Mouse (Mus musculus) B cell, adult 2 months (primary cell): ENCODE data around the gene Cntnap1.
"Not testable (repeated sequence)": the region's sequence is repeated elsewhere in the genome, so short reads cannot be mapped to it uniquely, and the experiment has no call there.

Experiments
- DNase-seq, 2 experiments: peaks; one replicate each; pipeline ENCODE4 v3.0.0; 2022

The Cntnap1 gene

GRCm38 (mm10) chr11:101151063-101151462 lies 19.3 kb upstream of the Cntnap1 start:
- DNase-seq: no peak

- no peak for DNase-seq
These were observed 17.5 kb upstream of the Cntnap1 start for GRCm38 (mm10) chr11:101152825-101153224.

- no peak for DNase-seq
These were observed 15.7 kb upstream of the Cntnap1 start for GRCm38 (mm10) chr11:101154648-101155047.

GRCm38 (mm10) chr11:101155151-101155550 lies 15.2 kb upstream of the Cntnap1 start:
- no peak for DNase-seq

GRCm38 (mm10) chr11:101155728-101156371 lies 14.5 kb upstream of the Cntnap1 start, which contains the start of gene Tubg2:
TSS of gene Tubg2 (plus strand) at chr11:101155907.
- peak; percentile 68 to 72 for DNase-seq

GRCm38 (mm10) chr11:101160151-101160550 lies 10.2 kb upstream of the Cntnap1 start:
- DNase-seq: not testable (repeated sequence)

GRCm38 (mm10) chr11:101160981-101161505 lies 9.3 kb upstream of the Cntnap1 start:
- not testable (repeated sequence) for DNase-seq

- DNase-seq: no peak
These were observed 8.8 kb upstream of the Cntnap1 start for GRCm38 (mm10) chr11:101161551-101161950.

GRCm38 (mm10) chr11:101162301-101162700 lies 8.0 kb upstream of the Cntnap1 start:
- no peak for DNase-seq

GRCm38 (mm10) chr11:101162772-101163171 lies 7.6 kb upstream of the Cntnap1 start:
- DNase-seq: no peak

GRCm38 (mm10) chr11:101163476-101164350 lies 6.6 kb upstream of the Cntnap1 start:
- no peak for DNase-seq

GRCm38 (mm10) chr11:101164351-101164665 lies 6.0 kb upstream of the Cntnap1 start:
- no peak for DNase-seq

GRCm38 (mm10) chr11:101164677-101165580 lies 5.4 kb upstream of the Cntnap1 start:
- DNase-seq: no peak

- no peak for DNase-seq
These were observed 4.0 kb upstream of the Cntnap1 start for GRCm38 (mm10) chr11:101166357-101166756.

GRCm38 (mm10) chr11:101167211-101167962 lies 2.9 kb upstream of the Cntnap1 start:
- no peak for DNase-seq

GRCm38 (mm10) chr11:101167963-101168300 lies 2.4 kb upstream of the Cntnap1 start:
- DNase-seq: no peak

- no peak for DNase-seq
These were observed 1.9 kb upstream of the Cntnap1 start for GRCm38 (mm10) chr11:101168301-101168980.

- no peak for DNase-seq
These were observed 819 bp upstream of the Cntnap1 start for GRCm38 (mm10) chr11:101169301-101170107.

GRCm38 (mm10) chr11:101170811-101171610 lies 688 bp downstream of the Cntnap1 start, which contains the start of gene Plekhh3:
TSS of gene Plekhh3 (minus strand) at chr11:101171351.
- peak; percentile 79 to 82 for DNase-seq
